Mouse (Mus musculus): ENCODE data around the gene Id1. TPM values are rescaled to one million over a fixed set of nuclear protein-coding genes. Genes with fewer than 3 reads are reported as not detected.

Gene Id1
- polyA plus RNA-seq, 1 experiment from 2014 or later: 179 TPM

Small RNA genes within 50 kb of the gene (microRNA-seq; reads per million reads assigned to microRNA genes)
- gene Gm23802: not detected

Other genes starting within 250 kb of the Id1 start
- not detected in 2 replicates for gene Defb22, start 246.1 kb upstream of the Id1 start, polyA plus RNA-seq (2015; fragmentation: Nextera tagmentation; extraction: Ambion mirVana)
- gene Defb26, start 224.6 kb upstream of the Id1 start, polyA plus RNA-seq (2015; fragmentation: Nextera tagmentation; extraction: Ambion mirVana): not detected in 2 replicates
- gene Defb28, start 218.0 kb upstream of the Id1 start, polyA plus RNA-seq (2015; fragmentation: Nextera tagmentation; extraction: Ambion mirVana): not detected in 2 replicates
- not detected in 2 replicates for gene Defb29, start 196.2 kb upstream of the Id1 start, polyA plus RNA-seq (2015; fragmentation: Nextera tagmentation; extraction: Ambion mirVana)
- not detected in 2 replicates for gene Gm17416, start 166.9 kb upstream of the Id1 start, polyA plus RNA-seq (2015; fragmentation: Nextera tagmentation; extraction: Ambion mirVana)
- not detected in 2 replicates for gene Defb21, start 163.5 kb upstream of the Id1 start, polyA plus RNA-seq (2015; fragmentation: Nextera tagmentation; extraction: Ambion mirVana)
- not detected in 2 replicates for gene Defb19, start 155.9 kb upstream of the Id1 start, polyA plus RNA-seq (2015; fragmentation: Nextera tagmentation; extraction: Ambion mirVana)
- gene Defb45, start 136.9 kb upstream of the Id1 start, polyA plus RNA-seq (2015; fragmentation: Nextera tagmentation; extraction: Ambion mirVana): not detected in 2 replicates
- gene Defb36, start 131.9 kb upstream of the Id1 start, polyA plus RNA-seq (2015; fragmentation: Nextera tagmentation; extraction: Ambion mirVana): not detected in 2 replicates
- 1.3 TPM in 1 of 2 replicates, not detected in the other for gene Defb25, start 113.2 kb upstream of the Id1 start, polyA plus RNA-seq (2015; fragmentation: Nextera tagmentation; extraction: Ambion mirVana)
- 1.7 and 3.6 TPM in 2 replicates for gene Rem1, start 109.3 kb upstream of the Id1 start, polyA plus RNA-seq (2015; fragmentation: Nextera tagmentation; extraction: Ambion mirVana)
- 123 and 125 TPM in 2 replicates for gene H13, start 66.8 kb upstream of the Id1 start, polyA plus RNA-seq (2015; fragmentation: Nextera tagmentation; extraction: Ambion mirVana)
- gene Mcts2, start 49.2 kb upstream of the Id1 start, polyA plus RNA-seq (2015; fragmentation: Nextera tagmentation; extraction: Ambion mirVana): 37.3 and 40.7 TPM in 2 replicates
- 29.3 and 29.8 TPM in 2 replicates for gene Cox4i2, start 17.9 kb downstream of the Id1 start, polyA plus RNA-seq (2015; fragmentation: Nextera tagmentation; extraction: Ambion mirVana)
- 100 and 102 TPM in 2 replicates for gene Bcl2l1, start 95.5 kb downstream of the Id1 start, polyA plus RNA-seq (2015; fragmentation: Nextera tagmentation; extraction: Ambion mirVana)
- gene Tpx2, start 111.7 kb downstream of the Id1 start, polyA plus RNA-seq (2015; fragmentation: Nextera tagmentation; extraction: Ambion mirVana): 86.4 and 86.6 TPM in 2 replicates
- not detected in 2 replicates for gene Mylk2, start 175.1 kb downstream of the Id1 start, polyA plus RNA-seq (2015; fragmentation: Nextera tagmentation; extraction: Ambion mirVana)
- gene Foxs1, start 197.0 kb downstream of the Id1 start, polyA plus RNA-seq (2015; fragmentation: Nextera tagmentation; extraction: Ambion mirVana): 0.83 TPM in 1 of 2 replicates, not detected in the other
- gene Dusp15, start 215.4 kb downstream of the Id1 start, polyA plus RNA-seq (2015; fragmentation: Nextera tagmentation; extraction: Ambion mirVana): 0.37 and 0.39 TPM in 2 replicates
- gene Ttll9, start 226.2 kb downstream of the Id1 start, polyA plus RNA-seq (2015; fragmentation: Nextera tagmentation; extraction: Ambion mirVana): 0.36 and 0.42 TPM in 2 replicates

Data from embryonic facial prominence, embryonic 13.5 days (tissue).